Mouse (Mus musculus) MEL (cell line): ENCODE data around the gene Zfand2b. TPM values are rescaled to one million over a fixed set of nuclear protein-coding genes. Genes with fewer than 3 reads are reported as not detected.

Experiments used
- DNase-seq: peaks from one replicate; pipeline ENCODE4 v3.0.0; 2011; ENCODE audit warnings: low read depth, low spot score
- H3K27ac ChIP-seq: 2 replicates; pipeline ENCODE4 v1.5.1; 2012; ENCODE audit warnings: low read depth, mild to moderate bottlenecking, control low read depth, low read length, moderate library complexity; ENCODE audit not compliant: control insufficient read depth
- H3K27me3 ChIP-seq, 2 experiments: fragments of 150-350 bp in 1 of 2; sonication (generic) in 1 of 2; 2 replicates each; pipeline ENCODE4 v1.6.1; 2012; ENCODE audit warnings: low read length in 2 of 2, mild to moderate bottlenecking in 2 of 2, improper control_type of control experiment in 1 of 2, moderate library complexity in 1 of 2; ENCODE audit not compliant: insufficient read depth in 2 of 2, control insufficient read depth in 1 of 2
- H3K36me3 ChIP-seq, 2 experiments: 2 replicates each; pipeline ENCODE4 v1.6.1; 2012 to 2014; ENCODE audit warnings: low read length in 2 of 2, improper control_type of control experiment in 1 of 2, inconsistent platforms in 1 of 2, mild to moderate bottlenecking in 1 of 2; ENCODE audit not compliant: insufficient read depth in 2 of 2, control insufficient read depth in 1 of 2
- H3K4me1 ChIP-seq, 2 experiments: fragments of 150-350 bp in 1 of 2; sonication (generic) in 1 of 2; 2 replicates each; pipeline ENCODE4 v1.6.1; 2012; ENCODE audit warnings: low read length in 2 of 2, improper control_type of control experiment in 1 of 2, mild to moderate bottlenecking in 1 of 2; ENCODE audit not compliant: insufficient read depth in 2 of 2, control insufficient read depth in 1 of 2
- H3K4me3 ChIP-seq, 2 experiments: fragments of 150-350 bp in 1 of 2; sonication (generic) in 1 of 2; 2 replicates each; pipeline ENCODE4 v1.5.1; 2012; ENCODE audit warnings: low read depth in 2 of 2, low read length in 2 of 2, mild to moderate bottlenecking in 2 of 2, moderate library complexity in 2 of 2, control low read depth in 1 of 2, improper control_type of control experiment in 1 of 2; ENCODE audit not compliant: control insufficient read depth in 1 of 2, insufficient read depth in 1 of 2
- H3K79me2 ChIP-seq: 2 replicates; pipeline ENCODE4 v1.6.1; 2012; ENCODE audit warnings: mild to moderate bottlenecking, low read length, moderate library complexity; ENCODE audit not compliant: control insufficient read depth, poor library complexity, insufficient read depth
- H3K9ac ChIP-seq: 2 replicates; pipeline ENCODE4 v1.6.1; 2012; ENCODE audit warnings: low read depth, mild to moderate bottlenecking, control low read depth, low read length, moderate library complexity; ENCODE audit not compliant: control insufficient read depth, poor library complexity, severe bottlenecking
- H3K9me3 ChIP-seq: fragments of 150-350 bp; sonication (generic); replicated peaks from 2 replicates; pipeline ENCODE4 v1.6.1; 2012; ENCODE audit warnings: mild to moderate bottlenecking, low read length, improper control_type of control experiment, moderate library complexity; ENCODE audit not compliant: insufficient read depth
- BHLHE40 ChIP-seq: IDR thresholded peaks from 2 replicates; pipeline ENCODE4 v1.6.1; 2012; ENCODE audit warnings: low read depth, mild to moderate bottlenecking, inconsistent platforms, low read length, improper control_type of control experiment, borderline replicate concordance
- CHD1 ChIP-seq: IDR thresholded peaks from 2 replicates; pipeline ENCODE4 v1.6.1; 2012; ENCODE audit warnings: low read depth, mild to moderate bottlenecking, inconsistent platforms, low read length, improper control_type of control experiment
- CHD2 ChIP-seq: IDR thresholded peaks from 2 replicates; pipeline ENCODE4 v1.6.1; 2011; ENCODE audit warnings: low read length, improper control_type of control experiment
- CTCF ChIP-seq, 3 experiments: IDR thresholded peaks in 2 of 3; conservative IDR thresholded peaks in 1 of 3; 2 replicates each; pipeline ENCODE4 v1.5.1; 2011 to 2012; ENCODE audit warnings: low read length in 3 of 3, low read depth in 2 of 3, mild to moderate bottlenecking in 2 of 3, improper control_type of control experiment in 1 of 3, inconsistent platforms in 1 of 3, mixed read lengths in 1 of 3, moderate library complexity in 1 of 3; ENCODE audit not compliant: control insufficient read depth in 1 of 3, insufficient read depth in 1 of 3, poor library complexity in 1 of 3, severe bottlenecking in 1 of 3
- E2F4 ChIP-seq: IDR thresholded peaks from 2 replicates; pipeline ENCODE4 v1.6.1; 2011; ENCODE audit warnings: low read depth, low read length, improper control_type of control experiment, borderline replicate concordance
- ELF1 ChIP-seq: IDR thresholded peaks from 2 replicates; pipeline ENCODE4 v1.6.1; 2014; ENCODE audit warnings: low read depth, mild to moderate bottlenecking, inconsistent platforms, low read length, improper control_type of control experiment, moderate library complexity
- EP300 ChIP-seq, 2 experiments: IDR thresholded peaks; 2 replicates each; pipeline ENCODE4 v1.6.1; 2011; ENCODE audit warnings: improper control_type of control experiment in 2 of 2, low read length in 2 of 2, low read depth in 1 of 2, mild to moderate bottlenecking in 1 of 2
- ETS1 ChIP-seq: IDR thresholded peaks from 2 replicates; pipeline ENCODE4 v1.6.1; 2012; ENCODE audit warnings: low read depth, mild to moderate bottlenecking, inconsistent platforms, low read length, improper control_type of control experiment, moderate library complexity
- GABPA ChIP-seq: IDR thresholded peaks from 2 replicates; pipeline ENCODE4 v1.6.1; 2012; ENCODE audit warnings: low read depth, mild to moderate bottlenecking, inconsistent platforms, low read length, improper control_type of control experiment, moderate library complexity
- GATA1 ChIP-seq: IDR thresholded peaks from 2 replicates; pipeline ENCODE4 v1.6.1; 2011; ENCODE audit warnings: low read depth, low read length, improper control_type of control experiment
- HCFC1 ChIP-seq: IDR thresholded peaks from 2 replicates; pipeline ENCODE4 v1.6.1; 2012; ENCODE audit warnings: low read depth, mild to moderate bottlenecking, inconsistent platforms, low read length, improper control_type of control experiment, moderate library complexity
- JUND ChIP-seq: IDR thresholded peaks from 2 replicates; pipeline ENCODE4 v1.6.1; 2011; ENCODE audit warnings: low read depth, mild to moderate bottlenecking, improper control_type of control experiment, low read length
- KAT2A ChIP-seq: conservative IDR thresholded peaks from 2 replicates; pipeline ENCODE4 v1.6.1; 2012; ENCODE audit warnings: low read depth, low read length, improper control_type of control experiment, inconsistent platforms
- MAX ChIP-seq: IDR thresholded peaks from 2 replicates; pipeline ENCODE4 v1.6.1; 2011; ENCODE audit warnings: low read length, improper control_type of control experiment
- MAZ ChIP-seq: IDR thresholded peaks from 2 replicates; pipeline ENCODE4 v1.6.1; 2012; ENCODE audit warnings: low read depth, mild to moderate bottlenecking, inconsistent platforms, low read length, improper control_type of control experiment
- MEF2A ChIP-seq: IDR thresholded peaks from 2 replicates; pipeline ENCODE4 v1.6.1; 2014; ENCODE audit warnings: low read depth, mild to moderate bottlenecking, inconsistent platforms, low read length, improper control_type of control experiment; ENCODE audit not compliant: poor library complexity, insufficient replicate concordance, severe bottlenecking; ENCODE audit errors: extremely low read depth
- MXI1 ChIP-seq: IDR thresholded peaks from 2 replicates; pipeline ENCODE4 v1.6.1; 2011; ENCODE audit warnings: mild to moderate bottlenecking, low read depth, low read length, improper control_type of control experiment
- MYB ChIP-seq: IDR thresholded peaks from 2 replicates; pipeline ENCODE4 v1.6.1; 2011; ENCODE audit warnings: mild to moderate bottlenecking, low read depth, low read length, improper control_type of control experiment
- MYC ChIP-seq: IDR thresholded peaks from 2 replicates; pipeline ENCODE4 v1.6.1; 2011; ENCODE audit warnings: low read depth, mild to moderate bottlenecking, low read length, improper control_type of control experiment, moderate library complexity
- NELFE ChIP-seq: IDR thresholded peaks from 2 replicates; pipeline ENCODE4 v1.6.1; 2011; ENCODE audit warnings: low read depth, low read length, improper control_type of control experiment
- POLR2A ChIP-seq, 2 experiments: IDR thresholded peaks; 2 replicates each; pipeline ENCODE4 v1.6.1; 2011 to 2012; ENCODE audit warnings: low read length in 2 of 2, mild to moderate bottlenecking in 2 of 2, control low read depth in 1 of 2, improper control_type of control experiment in 1 of 2, low read depth in 1 of 2, moderate library complexity in 1 of 2; ENCODE audit not compliant: control insufficient read depth in 1 of 2, insufficient read depth in 1 of 2, poor library complexity in 1 of 2
- POLR2AphosphoS2 ChIP-seq: IDR thresholded peaks from 2 replicates; pipeline ENCODE4 v1.6.1; 2011; ENCODE audit warnings: low read length, improper control_type of control experiment
- POLR2AphosphoS5 ChIP-seq: IDR thresholded peaks from 2 replicates; pipeline ENCODE4 v1.6.1; 2012; ENCODE audit warnings: low read depth, borderline replicate concordance, mild to moderate bottlenecking, inconsistent platforms, low read length, moderate library complexity, mixed read lengths
- RAD21 ChIP-seq: IDR thresholded peaks from 2 replicates; pipeline ENCODE4 v1.6.1; 2011; ENCODE audit warnings: mild to moderate bottlenecking, low read depth, low read length, improper control_type of control experiment
- RCOR1 ChIP-seq: IDR thresholded peaks from 2 replicates; pipeline ENCODE4 v1.6.1; 2012; ENCODE audit warnings: low read depth, mild to moderate bottlenecking, inconsistent platforms, low read length, improper control_type of control experiment
- SIN3A ChIP-seq: IDR thresholded peaks from 2 replicates; pipeline ENCODE4 v1.6.1; 2012; ENCODE audit warnings: low read length, improper control_type of control experiment, inconsistent platforms
- SMC3 ChIP-seq: IDR thresholded peaks from 2 replicates; pipeline ENCODE4 v1.6.1; 2011; ENCODE audit warnings: low read depth, low read length, improper control_type of control experiment
- TAL1 ChIP-seq: IDR thresholded peaks from 2 replicates; pipeline ENCODE4 v1.6.1; 2012; ENCODE audit warnings: mild to moderate bottlenecking, inconsistent platforms, low read length, moderate library complexity, mixed read lengths
- TBP ChIP-seq: IDR thresholded peaks from 2 replicates; pipeline ENCODE4 v1.8.0; 2011; ENCODE audit warnings: low read depth, low read length, improper control_type of control experiment
- TCF12 ChIP-seq: IDR thresholded peaks from 2 replicates; pipeline ENCODE4 v1.6.1; 2014; ENCODE audit warnings: low read depth, mild to moderate bottlenecking, inconsistent platforms, low read length, improper control_type of control experiment, moderate library complexity
- UBTF ChIP-seq: IDR thresholded peaks from 2 replicates; pipeline ENCODE4 v1.6.1; 2012; ENCODE audit warnings: low read depth, mild to moderate bottlenecking, inconsistent platforms, low read length, improper control_type of control experiment, moderate library complexity, borderline replicate concordance; ENCODE audit not compliant: insufficient read depth
- USF1 ChIP-seq: IDR thresholded peaks from 2 replicates; pipeline ENCODE4 v1.6.1; 2014; ENCODE audit warnings: low read depth, mild to moderate bottlenecking, inconsistent platforms, low read length, improper control_type of control experiment, moderate library complexity
- USF2 ChIP-seq, 2 experiments: IDR thresholded peaks; 2 replicates each; pipeline ENCODE4 v1.6.1; 2011 to 2012; ENCODE audit warnings: improper control_type of control experiment in 2 of 2, low read length in 2 of 2, borderline replicate concordance in 1 of 2, inconsistent platforms in 1 of 2, low read depth in 1 of 2, mild to moderate bottlenecking in 1 of 2; ENCODE audit not compliant: insufficient read depth in 1 of 2
- ZC3H11A ChIP-seq: IDR thresholded peaks from 2 replicates; pipeline ENCODE4 v1.6.1; 2012; ENCODE audit warnings: low read depth, mild to moderate bottlenecking, inconsistent platforms, low read length, improper control_type of control experiment
- ZKSCAN1 ChIP-seq: IDR thresholded peaks from 2 replicates; pipeline ENCODE4 v1.6.1; 2012; ENCODE audit warnings: low read depth, mild to moderate bottlenecking, inconsistent platforms, low read length, improper control_type of control experiment, moderate library complexity
- ZMIZ1 ChIP-seq: IDR thresholded peaks from 2 replicates; pipeline ENCODE4 v1.6.1; 2012; ENCODE audit warnings: low read depth, mild to moderate bottlenecking, inconsistent platforms, low read length, improper control_type of control experiment, moderate library complexity
- ZNF384 ChIP-seq: IDR thresholded peaks from 2 replicates; pipeline ENCODE4 v1.6.1; 2012; ENCODE audit warnings: low read depth, mild to moderate bottlenecking, inconsistent platforms, low read length, improper control_type of control experiment
- polyA plus RNA-seq, 2 experiments: library from polyadenylated mRNA; stranded (reverse) in 1 of 2; unstranded in 1 of 2; fragments of >175 nt in 1 of 2; fragments of >200 nt in 1 of 2; gene quantifications; 2 replicates each; pipeline versions ENCODE4 v1.2.1 to v1.2.4; 2012; ENCODE audit warnings: low replicate concordance in 2 of 2, low read depth in 1 of 2; ENCODE audit not compliant: insufficient read length in 2 of 2, insufficient read depth in 1 of 2, missing spikeins in 1 of 2
- total RNA-seq: library from RNA; depleted of rRNA; stranded (reverse); fragments of 300-350 nt; gene quantifications from 2 replicates; pipeline ENCODE4 v1.2.3, GENCODE M21; 2012

Gene Zfand2b
- total and polyA plus RNA-seq, 3 experiments, result 15.0 to 18.3 TPM; not detected in 1

DNA sequence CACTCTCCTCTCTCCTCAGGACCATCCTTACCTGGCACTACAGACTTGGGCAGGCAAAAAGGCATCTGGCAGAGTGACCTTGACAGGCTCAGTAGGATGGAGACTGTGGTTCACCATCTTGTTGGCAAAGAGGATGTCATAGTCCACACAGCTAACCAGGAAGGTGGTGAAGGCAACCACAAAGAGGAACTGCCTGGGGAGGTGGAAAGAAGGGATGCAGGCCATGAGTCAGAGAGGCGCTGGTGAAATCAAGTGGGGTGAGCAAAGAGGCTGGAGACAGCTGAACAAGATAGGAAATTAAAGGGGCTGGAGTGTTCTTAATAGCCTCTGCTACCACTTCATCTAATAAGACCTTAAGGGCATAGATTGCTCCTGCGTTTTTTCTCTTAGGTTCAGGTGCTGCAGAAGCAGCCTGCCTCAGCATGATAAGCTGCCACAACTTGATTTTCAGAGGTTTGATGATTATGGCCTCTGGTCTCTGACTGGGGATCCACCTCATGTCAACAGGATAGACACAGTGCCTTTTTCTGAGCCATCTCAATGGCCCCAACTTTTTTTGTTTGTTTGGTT lies 19.6 kb downstream of the Zfand2b start:
- DNase-seq, result peak; percentile 94
- H3K27ac ChIP-seq, result peak overlapping the region; percentile 59
- no peak for TF ChIP-seq ZKSCAN1
- TF ChIP-seq EP300 (IDR thresholded peaks at IDR 0.05; ENCODE audit: low read depth in 1 of 2, low read length in 2 of 2), result peak; percentile 65 to 85
- no peak for TF ChIP-seq USF1
- TF ChIP-seq TCF12, result peak; percentile 29; the same call in 1 of the 2 replicates
- no peak for TF ChIP-seq E2F4
- TF ChIP-seq POLR2A (IDR thresholded peaks at IDR 0.05; ENCODE audit: control insufficient read depth in 1 of 2, insufficient read depth in 1 of 2, low read depth in 1 of 2, low read length in 2 of 2, poor library complexity in 1 of 2), result no peak
- no peak for TF ChIP-seq GABPA
- TF ChIP-seq HCFC1, result peak; percentile 47; the same call in 1 of the 2 replicates
- TF ChIP-seq SIN3A, result peak; percentile 86
- peak; percentile 53 for TF ChIP-seq MXI1
- TF ChIP-seq POLR2AphosphoS5, result no peak
- TF ChIP-seq UBTF, result no peak
- no peak for TF ChIP-seq CHD1
- no peak for TF ChIP-seq KAT2A
- TF ChIP-seq MYC, result peak; percentile 77; the same call in 1 of the 2 replicates
- peak; percentile 88 for TF ChIP-seq ETS1
- no peak for TF ChIP-seq ZNF384
- peak; percentile 42; the same call in 1 of the 2 replicates for TF ChIP-seq MAX
- peak; percentile 55; the same call in 1 of the 2 replicates for TF ChIP-seq RCOR1
- TF ChIP-seq CHD2, result no peak
- TF ChIP-seq MYB, result no peak
- TF ChIP-seq SMC3, result no peak
- no peak for TF ChIP-seq MEF2A
- no peak for TF ChIP-seq CTCF (IDR thresholded peaks at IDR 0.05 in 2 of 3, conservative IDR thresholded peaks at IDR 0.05 in 1 of 3; ENCODE audit: control insufficient read depth in 1 of 3, insufficient read depth in 1 of 3, low read depth in 2 of 3, low read length in 3 of 3, poor library complexity in 1 of 3, severe bottlenecking in 1 of 3)
- TF ChIP-seq ZMIZ1, result no peak
- TF ChIP-seq USF2 (IDR thresholded peaks at IDR 0.05; ENCODE audit: borderline replicate concordance in 1 of 2, insufficient read depth in 1 of 2, low read depth in 1 of 2, low read length in 2 of 2), result no peak
- peak; percentile 63 for TF ChIP-seq GATA1
- TF ChIP-seq ELF1, result peak; percentile 49; the same call in 1 of the 2 replicates
- no peak for TF ChIP-seq BHLHE40
- no peak for TF ChIP-seq ZC3H11A
- TF ChIP-seq TBP, result peak; percentile 95
- no peak for TF ChIP-seq POLR2AphosphoS2
- no peak for TF ChIP-seq RAD21
- peak; percentile 78 for TF ChIP-seq TAL1
- 0 out of 2 replicates have a peak, but pooled peaks have one; percentile 44 for TF ChIP-seq MAZ
- TF ChIP-seq JUND, result peak; percentile 71; the same call in 1 of the 2 replicates
- no peak for TF ChIP-seq NELFE

More for the DNA sequence above, 19.6 kb downstream of the Zfand2b start:
- Histone ChIP-seq H3K36me3 (peaks cover 0 to 26% of the 10 kb centered on the region in 2 experiments; a peak in 2 of 4 replicates), H3K4me1 (peaks cover 3 to 29% of the 10 kb centered on the region in 2 experiments; a peak in 3 of 4 replicates), H3K27me3 (no peaks in the 10 kb centered on the region), H3K79me2 (peaks cover 9% of the 10 kb centered on the region), H3K4me3 (no peak overlapping the region), H3K9ac (no peak overlapping the region), H3K9me3 (no peaks in the 10 kb centered on the region)
